Mouse (Mus musculus): ENCODE measurements around the gene Rbms3. TPM values are rescaled to one million over a fixed set of nuclear protein-coding genes. Genes with fewer than 3 reads are reported as not detected.

Gene Rbms3
- polyA plus RNA-seq, 1 experiment from 2014 or later: 23.5 TPM

DNA sequence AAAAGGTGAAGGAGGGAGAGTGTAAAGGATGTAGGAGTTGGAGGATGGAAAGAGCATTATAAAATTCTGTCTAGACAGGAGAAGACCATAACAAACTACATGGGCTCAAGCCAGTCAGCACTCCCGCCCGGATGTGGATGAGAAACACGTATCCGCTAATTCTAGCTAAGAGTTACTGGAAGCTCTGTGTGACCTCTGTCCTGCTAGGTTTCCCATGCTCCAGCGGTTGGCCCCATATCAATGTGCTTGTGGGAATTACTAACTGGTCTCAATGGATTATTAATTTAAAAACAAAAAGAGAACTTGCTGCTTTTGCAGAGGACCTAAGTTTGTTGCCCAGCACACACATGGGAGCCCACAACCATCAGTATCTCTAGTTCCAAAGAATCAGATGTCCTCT, 1071.9 kb downstream of the Rbms3 start:
- ATAC-seq (replicated peaks; ENCODE audit: low FRiP score) (no peak), DNase-seq (ENCODE audit: low spot score) (no peak)
- Histone ChIP-seq H3K27me3 (replicated peaks; ENCODE audit: control insufficient read depth, insufficient read depth, low read length) (no peaks in the 10 kb centered on the region), H3K36me3 (ENCODE audit: control insufficient read depth, insufficient read depth, low read length) (no peaks in the 10 kb centered on the region), H3K4me1 (replicated peaks; ENCODE audit: control insufficient read depth, insufficient read depth, low read length) (no peaks in the 10 kb centered on the region), H3K4me2 (no peak overlapping the region), H3K4me3 (ENCODE audit: low read depth, low read length) (no peak overlapping the region), H3K9me3 (ENCODE audit: control insufficient read depth, low read length) (no peaks in the 10 kb centered on the region), H3K9ac (ENCODE audit: low read depth, low read length) (no peak overlapping the region), H3K27ac (ENCODE audit: low read depth, low read length) (no peak overlapping the region)
- WGBS: 92% methylated on average over 5 of the region's 5 CpGs

DNA sequence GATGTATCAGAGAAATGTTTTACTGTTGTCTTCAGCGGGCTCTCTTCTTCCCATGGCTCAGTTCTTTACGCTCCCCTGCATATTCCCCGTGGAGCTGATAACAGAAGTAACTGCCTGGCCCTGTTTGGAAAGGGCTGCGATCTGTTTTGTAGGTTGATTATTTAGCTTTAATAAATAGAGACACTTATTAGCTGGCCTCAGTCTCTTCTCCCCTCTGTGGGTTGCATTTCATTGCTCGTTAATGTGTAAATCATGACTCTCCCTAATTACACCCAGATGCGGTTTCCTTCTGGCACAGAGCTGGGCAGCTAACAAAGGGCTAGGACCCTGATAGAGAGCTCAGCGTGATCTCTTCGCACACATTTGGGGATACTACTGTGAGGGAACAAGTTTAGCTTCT, 1073.1 kb downstream of the Rbms3 start:
- Histone ChIP-seq H3K36me3 (ENCODE audit: control insufficient read depth, insufficient read depth, low read length) (no peaks in the 10 kb centered on the region), H3K4me3 (ENCODE audit: low read depth, low read length) (no peak overlapping the region), H3K9ac (ENCODE audit: low read depth, low read length) (no peak overlapping the region), H3K4me2 (no peak overlapping the region), H3K9me3 (ENCODE audit: control insufficient read depth, low read length) (no peaks in the 10 kb centered on the region), H3K27ac (ENCODE audit: low read depth, low read length) (no peak overlapping the region), H3K27me3 (replicated peaks; ENCODE audit: control insufficient read depth, insufficient read depth, low read length) (no peaks in the 10 kb centered on the region), H3K4me1 (replicated peaks; ENCODE audit: control insufficient read depth, insufficient read depth, low read length) (no peaks in the 10 kb centered on the region)
- no peak for ATAC-seq (replicated peaks; ENCODE audit: low FRiP score)
- WGBS: 59% methylated on average over 8 of the region's 8 CpGs
- DNase-seq (ENCODE audit: low spot score): no peak

DNA sequence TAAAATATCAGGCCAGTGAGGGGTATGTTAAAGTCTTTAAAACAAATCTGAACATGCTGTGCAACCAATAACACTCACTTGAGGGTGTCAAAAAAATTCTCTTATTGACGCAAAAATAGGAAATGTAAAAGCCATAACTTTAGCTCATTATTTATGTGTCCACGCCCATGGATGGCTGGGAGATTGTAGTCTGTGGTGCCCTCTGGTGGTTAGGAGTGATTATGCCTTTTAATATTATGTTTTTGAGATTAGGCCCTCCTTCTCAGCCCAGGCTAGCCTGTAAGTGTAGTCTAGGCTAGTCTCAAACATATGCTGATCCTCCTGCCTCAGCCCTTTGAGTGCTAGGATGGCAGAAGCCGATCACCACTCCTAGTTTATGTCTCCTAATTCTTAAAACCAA, 1076.5 kb downstream of the Rbms3 start:
- 74% methylated on average over 3 of the region's 3 CpGs for WGBS
- no peak overlapping the region for H3K4me2 ChIP-seq
- no peaks in the 10 kb centered on the region for H3K4me1 ChIP-seq (replicated peaks; ENCODE audit: control insufficient read depth, insufficient read depth, low read length)
- no peak for ATAC-seq (replicated peaks; ENCODE audit: low FRiP score)
- H3K9ac ChIP-seq (ENCODE audit: low read depth, low read length): no peak overlapping the region
- H3K9me3 ChIP-seq (ENCODE audit: control insufficient read depth, low read length): no peaks in the 10 kb centered on the region
- H3K27me3 ChIP-seq (replicated peaks; ENCODE audit: control insufficient read depth, insufficient read depth, low read length): no peaks in the 10 kb centered on the region
- H3K27ac ChIP-seq (ENCODE audit: low read depth, low read length): no peak overlapping the region
- H3K36me3 ChIP-seq (ENCODE audit: control insufficient read depth, insufficient read depth, low read length): no peaks in the 10 kb centered on the region
- DNase-seq (ENCODE audit: low spot score): no peak
- no peak overlapping the region for H3K4me3 ChIP-seq (ENCODE audit: low read depth, low read length)

DNA sequence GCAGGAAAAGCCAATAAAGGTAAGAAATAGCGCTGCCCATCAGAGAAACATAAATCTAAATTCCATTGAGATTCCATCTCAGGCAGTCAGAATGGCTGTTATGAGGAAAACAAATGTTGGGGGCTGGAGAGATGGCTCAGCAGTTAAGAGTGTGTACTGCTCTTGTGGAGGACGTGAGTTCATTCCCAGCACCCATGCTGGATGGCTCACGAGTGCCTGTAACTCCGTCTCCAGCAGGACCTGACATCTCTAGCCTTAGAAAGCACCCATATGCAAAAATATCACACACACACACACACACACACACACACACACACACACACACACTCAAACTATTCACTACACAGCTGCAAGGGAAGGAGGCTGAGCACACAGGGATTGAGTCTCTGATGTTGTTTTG, 1083.6 kb downstream of the Rbms3 start:
- Histone ChIP-seq H3K36me3 (ENCODE audit: control insufficient read depth, insufficient read depth, low read length) (no peaks in the 10 kb centered on the region), H3K4me1 (replicated peaks; ENCODE audit: control insufficient read depth, insufficient read depth, low read length) (no peaks in the 10 kb centered on the region), H3K4me2 (no peak overlapping the region), H3K9me3 (ENCODE audit: control insufficient read depth, low read length) (no peaks in the 10 kb centered on the region), H3K27me3 (replicated peaks; ENCODE audit: control insufficient read depth, insufficient read depth, low read length) (no peaks in the 10 kb centered on the region), H3K4me3 (ENCODE audit: low read depth, low read length) (no peak overlapping the region), H3K27ac (ENCODE audit: low read depth, low read length) (no peak overlapping the region), H3K9ac (ENCODE audit: low read depth, low read length) (no peak overlapping the region)
- 85% methylated on average over 4 of the region's 4 CpGs for WGBS
- ATAC-seq (replicated peaks; ENCODE audit: low FRiP score): no peak
- no peak for DNase-seq (ENCODE audit: low spot score)

DNA sequence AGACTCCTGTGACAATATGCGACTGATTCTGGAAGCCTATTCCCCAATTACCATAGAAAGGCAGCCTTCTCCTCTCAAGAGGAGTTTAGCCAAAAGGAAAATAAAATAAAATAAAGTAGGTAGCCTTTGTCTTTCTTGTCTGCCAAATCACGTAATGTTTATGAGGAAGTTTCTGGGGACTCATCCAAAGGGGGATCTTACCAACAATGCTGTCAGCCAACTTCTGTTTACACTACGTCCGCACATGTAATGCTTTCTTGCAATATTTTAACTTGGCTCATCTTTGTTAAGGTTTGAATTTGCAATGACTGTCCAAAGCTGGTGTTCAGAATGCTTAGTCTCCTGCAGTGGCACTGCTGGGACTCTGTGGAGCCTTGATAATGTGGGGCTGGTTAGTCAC, 1086.9 kb downstream of the Rbms3 start:
- ATAC-seq (replicated peaks; ENCODE audit: low FRiP score) (no peak), DNase-seq (ENCODE audit: low spot score) (no peak)
- Histone ChIP-seq H3K9ac (ENCODE audit: low read depth, low read length) (no peak overlapping the region), H3K4me2 (no peak overlapping the region), H3K9me3 (ENCODE audit: control insufficient read depth, low read length) (no peaks in the 10 kb centered on the region), H3K27ac (ENCODE audit: low read depth, low read length) (no peak overlapping the region), H3K4me1 (replicated peaks; ENCODE audit: control insufficient read depth, insufficient read depth, low read length) (no peaks in the 10 kb centered on the region), H3K4me3 (ENCODE audit: low read depth, low read length) (no peak overlapping the region), H3K36me3 (ENCODE audit: control insufficient read depth, insufficient read depth, low read length) (no peaks in the 10 kb centered on the region), H3K27me3 (replicated peaks; ENCODE audit: control insufficient read depth, insufficient read depth, low read length) (no peaks in the 10 kb centered on the region)
- 83% methylated on average over 4 of the region's 4 CpGs for WGBS

DNA sequence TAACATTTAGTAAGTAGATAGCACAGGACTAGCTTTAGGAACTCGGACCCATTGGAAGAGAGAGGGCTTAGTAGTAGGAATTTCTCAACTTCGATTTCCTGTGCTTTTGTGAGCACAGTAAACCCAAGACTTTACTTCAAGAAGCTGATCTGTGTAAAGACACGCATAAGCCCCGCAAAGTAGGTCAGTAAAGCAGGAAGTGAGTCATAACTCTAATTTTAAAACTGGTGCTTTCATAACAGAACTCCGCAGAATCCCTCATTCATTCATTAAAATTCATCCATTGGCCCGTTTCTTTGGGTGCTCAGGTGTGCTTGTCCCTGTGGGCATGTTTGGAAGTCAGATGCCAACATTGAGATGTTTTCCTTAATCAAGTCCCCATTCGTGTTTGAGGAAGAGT, 1087.7 kb downstream of the Rbms3 start:
- Histone ChIP-seq H3K4me1 (replicated peaks; ENCODE audit: control insufficient read depth, insufficient read depth, low read length) (no peaks in the 10 kb centered on the region), H3K4me3 (ENCODE audit: low read depth, low read length) (no peak overlapping the region), H3K9ac (ENCODE audit: low read depth, low read length) (no peak overlapping the region), H3K4me2 (no peak overlapping the region), H3K27me3 (replicated peaks; ENCODE audit: control insufficient read depth, insufficient read depth, low read length) (no peaks in the 10 kb centered on the region), H3K27ac (ENCODE audit: low read depth, low read length) (no peak overlapping the region), H3K9me3 (ENCODE audit: control insufficient read depth, low read length) (no peaks in the 10 kb centered on the region), H3K36me3 (ENCODE audit: control insufficient read depth, insufficient read depth, low read length) (no peaks in the 10 kb centered on the region)
- DNase-seq (ENCODE audit: low spot score): no peak
- no peak for ATAC-seq (replicated peaks; ENCODE audit: low FRiP score)
- WGBS: 70% methylated on average over 7 of the region's 7 CpGs

DNA sequence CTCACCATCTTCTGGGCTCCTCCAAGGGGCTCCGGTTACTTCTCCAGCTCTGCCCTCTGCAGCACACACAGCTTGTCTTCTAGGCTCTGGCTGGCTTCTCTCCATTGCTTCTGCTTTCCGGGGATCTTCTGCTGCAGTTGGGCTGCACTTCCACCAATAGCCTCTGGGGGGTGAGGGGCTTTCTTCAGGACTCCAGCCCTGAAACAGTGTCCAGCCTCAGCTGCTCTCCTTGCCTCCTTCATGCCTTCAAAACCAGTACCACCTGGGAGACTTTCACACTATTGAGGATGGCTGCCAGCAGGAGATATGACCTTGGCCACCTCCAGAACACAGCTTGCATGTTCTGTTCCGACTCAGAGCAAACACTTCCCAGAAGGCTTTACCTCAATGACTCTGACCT, 1094.0 kb downstream of the Rbms3 start:
- H3K9me3 ChIP-seq (ENCODE audit: control insufficient read depth, low read length): 0 out of 2 replicates have a peak, but pooled peaks cover 2% of the 10 kb centered on the region
- WGBS: 60% methylated on average over 3 of the region's 3 CpGs

DNA sequence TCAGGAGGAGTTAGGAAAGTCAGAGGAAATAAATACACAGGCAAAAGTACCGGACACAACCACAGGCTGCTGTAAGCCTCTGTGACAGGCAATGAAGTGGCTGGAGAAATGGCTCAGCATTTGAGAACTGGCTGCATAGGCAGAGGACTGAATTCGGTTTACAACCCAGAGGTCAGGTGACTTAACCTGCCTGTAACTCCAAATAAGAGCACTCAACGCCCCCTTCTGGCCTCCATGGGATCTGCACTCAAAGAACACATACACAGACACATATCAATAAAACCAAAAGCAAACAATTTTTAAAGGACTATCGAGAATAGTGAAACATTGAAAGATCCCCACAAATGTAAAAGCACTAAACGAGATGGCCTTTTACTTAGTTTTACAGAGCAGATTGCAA, 1096.3 kb downstream of the Rbms3 start:
- Histone ChIP-seq H3K9me3 (ENCODE audit: control insufficient read depth, low read length) (0 out of 2 replicates have a peak, but pooled peaks cover 2% of the 10 kb centered on the region), H3K4me3 (ENCODE audit: low read depth, low read length) (no peak overlapping the region), H3K9ac (ENCODE audit: low read depth, low read length) (no peak overlapping the region), H3K4me2 (no peak overlapping the region), H3K4me1 (replicated peaks; ENCODE audit: control insufficient read depth, insufficient read depth, low read length) (no peaks in the 10 kb centered on the region), H3K27me3 (replicated peaks; ENCODE audit: control insufficient read depth, insufficient read depth, low read length) (no peaks in the 10 kb centered on the region), H3K27ac (ENCODE audit: low read depth, low read length) (no peak overlapping the region), H3K36me3 (ENCODE audit: control insufficient read depth, insufficient read depth, low read length) (no peaks in the 10 kb centered on the region)
- DNase-seq (ENCODE audit: low spot score) (no peak), ATAC-seq (replicated peaks; ENCODE audit: low FRiP score) (no peak)
- 68% methylated on average over 5 of the region's 5 CpGs for WGBS

More for the DNA sequence above, 1094.0 kb downstream of the Rbms3 start:
- ATAC-seq (replicated peaks; ENCODE audit: low FRiP score) (no peak), DNase-seq (ENCODE audit: low spot score) (no peak)
- H3K27ac ChIP-seq (ENCODE audit: low read depth, low read length): no peak overlapping the region
- no peak overlapping the region for H3K4me3 ChIP-seq (ENCODE audit: low read depth, low read length)
- H3K9ac ChIP-seq (ENCODE audit: low read depth, low read length): no peak overlapping the region
- H3K27me3 ChIP-seq (replicated peaks; ENCODE audit: control insufficient read depth, insufficient read depth, low read length): no peaks in the 10 kb centered on the region
- H3K36me3 ChIP-seq (ENCODE audit: control insufficient read depth, insufficient read depth, low read length): no peaks in the 10 kb centered on the region
- no peaks in the 10 kb centered on the region for H3K4me1 ChIP-seq (replicated peaks; ENCODE audit: control insufficient read depth, insufficient read depth, low read length)
- H3K4me2 ChIP-seq: no peak overlapping the region

DNA sequence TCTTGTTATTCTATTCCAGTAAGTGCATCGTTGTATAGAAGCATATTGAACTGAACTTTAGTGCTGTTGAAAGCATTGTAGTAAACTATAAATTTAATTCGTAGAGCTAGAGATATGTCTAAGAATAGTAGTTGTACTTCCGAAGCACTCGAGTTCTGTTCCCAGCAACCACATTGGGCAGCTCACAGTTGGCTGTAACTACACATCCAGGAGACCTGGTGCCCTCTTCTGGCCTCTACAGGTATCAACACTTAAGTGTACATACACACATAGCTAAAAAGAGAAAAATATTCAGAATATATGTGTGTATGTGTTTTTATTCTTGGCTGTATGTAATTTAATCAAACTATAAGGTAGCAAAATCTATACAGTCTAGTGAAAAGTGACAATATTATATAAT, 1098.6 kb downstream of the Rbms3 start:
- Histone ChIP-seq H3K4me2 (no peak overlapping the region), H3K9ac (ENCODE audit: low read depth, low read length) (no peak overlapping the region), H3K9me3 (ENCODE audit: control insufficient read depth, low read length) (0 out of 2 replicates have a peak, but pooled peaks cover 2% of the 10 kb centered on the region), H3K27ac (ENCODE audit: low read depth, low read length) (no peak overlapping the region), H3K4me1 (replicated peaks; ENCODE audit: control insufficient read depth, insufficient read depth, low read length) (no peaks in the 10 kb centered on the region), H3K27me3 (replicated peaks; ENCODE audit: control insufficient read depth, insufficient read depth, low read length) (no peaks in the 10 kb centered on the region), H3K4me3 (ENCODE audit: low read depth, low read length) (no peak overlapping the region), H3K36me3 (ENCODE audit: control insufficient read depth, insufficient read depth, low read length) (no peaks in the 10 kb centered on the region)
- 85% methylated on average over 4 of the region's 4 CpGs for WGBS
- no peak for ATAC-seq (replicated peaks; ENCODE audit: low FRiP score)
- no peak for DNase-seq (ENCODE audit: low spot score)
